Mouse (Mus musculus) cerebellum, postnatal 25 days (tissue): Measurements from ENCODE around the gene Calml4.
"Not testable (repeated sequence)": the region's sequence is repeated elsewhere in the genome, so short reads cannot be mapped to it uniquely, and the experiment has no call there.

Experiments
- DNase-seq, 2 experiments: peaks; one replicate each; pipeline ENCODE4 v3.0.0; 2021; ENCODE audit warnings: mixed read lengths in 2 of 2

Gene Calml4

GRCm38 (mm10) chr9:62857719-62858261 is at the start of gene Calml4:
Calml4 (plus strand) TSS chr9:62858080.
- DNase-seq = peak in 1 of 2 experiments; percentile 59

GRCm38 (mm10) chr9:62810095-62810494 is 47.8 kb upstream of the Calml4 start:
- no peak for DNase-seq

- DNase-seq = no peak
Observed at GRCm38 (mm10) chr9:62810543-62811515, 47.1 kb upstream of the Calml4 start.

- peak; percentile 94 to 97 for DNase-seq
Observed at GRCm38 (mm10) chr9:62811516-62812121, 46.3 kb upstream of the Calml4 start, which contains the start of gene Fem1b. Fem1b (minus strand) TSS chr9:62811934.

GRCm38 (mm10) chr9:62812216-62813049 is 45.4 kb upstream of the Calml4 start:
- peak in 1 of 2 experiments; percentile 34 for DNase-seq

- no peak for DNase-seq
Observed at GRCm38 (mm10) chr9:62814751-62815150, 43.1 kb upstream of the Calml4 start.

- DNase-seq = no peak
Observed at GRCm38 (mm10) chr9:62816323-62817098, 41.4 kb upstream of the Calml4 start.

- peak in 1 of 2 experiments; percentile 21 for DNase-seq
Observed at GRCm38 (mm10) chr9:62817099-62817571, 40.7 kb upstream of the Calml4 start.

GRCm38 (mm10) chr9:62817828-62818614 is 39.9 kb upstream of the Calml4 start:
- peak; percentile 25 to 50 for DNase-seq

GRCm38 (mm10) chr9:62819494-62819893 is 38.4 kb upstream of the Calml4 start:
- DNase-seq = no peak

- not testable (repeated sequence) for DNase-seq
Observed at GRCm38 (mm10) chr9:62819910-62820309, 38.0 kb upstream of the Calml4 start.

GRCm38 (mm10) chr9:62820829-62821228 is 37.1 kb upstream of the Calml4 start:
- no peak for DNase-seq

GRCm38 (mm10) chr9:62821811-62822210 is 36.1 kb upstream of the Calml4 start:
- no peak for DNase-seq

GRCm38 (mm10) chr9:62825791-62826393 is 32.0 kb upstream of the Calml4 start:
- no peak for DNase-seq

- DNase-seq = no peak
Observed at GRCm38 (mm10) chr9:62826456-62826855, 31.4 kb upstream of the Calml4 start.

- DNase-seq = peak; percentile 19 to 46
Observed at GRCm38 (mm10) chr9:62827939-62828652, 29.8 kb upstream of the Calml4 start.

GRCm38 (mm10) chr9:62828662-62829086 is 29.2 kb upstream of the Calml4 start:
- peak; percentile 95 to 96 for DNase-seq

- DNase-seq = no peak
Observed at GRCm38 (mm10) chr9:62829877-62830276, 28.0 kb upstream of the Calml4 start.

GRCm38 (mm10) chr9:62834906-62835305 is 23.0 kb upstream of the Calml4 start:
- no peak for DNase-seq
